Mouse (Mus musculus) liver, adult (tissue): ENCODE data around the gene Hnrnpr.

ENCODE experiments used
- GATA4 ChIP-seq: IDR thresholded peaks from 2 replicates; pipeline ENCODE4 v1.6.1; 2014; ENCODE audit warnings: mild to moderate bottlenecking, low read length; ENCODE audit not compliant: insufficient replicate concordance

Hnrnpr gene

DNA sequence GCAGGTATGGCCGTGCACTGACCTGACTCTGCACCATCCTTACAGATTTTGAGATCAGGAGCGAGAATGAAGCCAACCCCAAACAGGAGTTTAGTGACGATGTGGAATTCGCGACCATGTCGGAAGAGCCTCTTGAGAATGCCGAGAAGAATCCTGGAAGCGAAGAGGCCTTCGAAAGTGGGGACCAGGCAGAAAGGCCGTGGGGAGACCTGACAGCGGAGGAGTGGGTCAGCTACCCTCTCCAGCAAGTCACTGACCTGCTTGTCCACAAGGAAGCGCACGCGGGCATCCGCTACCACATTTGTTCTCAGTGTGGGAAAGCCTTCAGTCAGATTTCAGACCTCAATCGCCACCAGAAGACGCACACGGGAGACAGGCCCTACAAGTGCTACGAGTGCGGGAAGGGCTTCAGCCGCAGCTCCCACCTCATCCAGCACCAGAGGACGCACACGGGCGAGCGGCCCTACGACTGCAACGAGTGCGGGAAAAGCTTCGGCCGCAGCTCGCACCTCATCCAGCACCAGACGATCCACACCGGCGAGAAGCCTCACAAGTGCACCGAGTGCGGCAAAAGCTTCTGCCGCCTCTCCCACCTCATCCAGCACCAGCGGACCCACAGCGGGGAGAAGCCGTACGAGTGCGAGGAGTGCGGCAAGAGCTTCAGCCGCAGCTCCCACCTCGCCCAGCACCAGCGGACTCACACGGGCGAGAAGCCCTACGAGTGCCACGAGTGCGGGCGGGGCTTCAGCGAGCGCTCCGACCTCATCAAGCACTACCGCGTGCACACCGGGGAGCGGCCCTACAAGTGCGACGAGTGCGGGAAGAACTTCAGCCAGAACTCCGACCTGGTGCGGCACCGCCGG lies 20.6 kb upstream of the Hnrnpr start:
- no peak for TF ChIP-seq GATA4

DNA sequence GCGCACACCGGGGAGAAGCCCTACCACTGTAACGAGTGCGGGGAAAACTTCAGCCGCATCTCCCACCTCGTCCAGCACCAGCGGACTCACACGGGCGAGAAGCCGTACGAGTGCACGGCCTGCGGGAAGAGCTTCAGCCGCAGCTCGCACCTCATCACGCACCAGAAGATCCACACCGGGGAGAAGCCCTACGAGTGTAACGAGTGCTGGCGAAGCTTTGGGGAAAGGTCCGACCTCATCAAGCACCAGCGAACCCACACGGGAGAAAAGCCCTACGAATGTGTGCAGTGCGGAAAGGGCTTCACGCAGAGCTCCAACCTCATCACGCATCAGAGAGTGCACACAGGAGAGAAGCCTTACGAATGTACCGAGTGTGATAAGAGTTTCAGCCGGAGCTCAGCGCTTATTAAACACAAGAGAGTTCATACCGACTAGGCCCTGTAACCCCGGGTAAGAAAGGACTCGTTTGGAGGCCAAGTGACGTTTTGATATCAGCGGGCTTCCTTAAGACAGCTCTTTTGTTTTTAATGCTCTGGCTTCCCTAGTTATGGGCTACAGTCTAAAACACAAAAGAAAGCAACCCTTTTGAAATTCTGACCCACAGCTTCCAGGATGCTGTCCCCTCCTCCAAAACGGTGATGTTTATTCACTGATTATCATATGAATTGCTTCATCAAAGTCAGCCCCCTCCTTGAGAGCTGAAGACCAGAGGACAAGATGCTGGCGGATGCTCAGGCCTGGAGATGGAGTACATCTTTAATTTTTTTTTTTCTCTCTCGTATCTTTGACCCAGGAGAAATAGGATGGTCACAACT lies 19.8 kb upstream of the Hnrnpr start:
- no peak for TF ChIP-seq GATA4

DNA sequence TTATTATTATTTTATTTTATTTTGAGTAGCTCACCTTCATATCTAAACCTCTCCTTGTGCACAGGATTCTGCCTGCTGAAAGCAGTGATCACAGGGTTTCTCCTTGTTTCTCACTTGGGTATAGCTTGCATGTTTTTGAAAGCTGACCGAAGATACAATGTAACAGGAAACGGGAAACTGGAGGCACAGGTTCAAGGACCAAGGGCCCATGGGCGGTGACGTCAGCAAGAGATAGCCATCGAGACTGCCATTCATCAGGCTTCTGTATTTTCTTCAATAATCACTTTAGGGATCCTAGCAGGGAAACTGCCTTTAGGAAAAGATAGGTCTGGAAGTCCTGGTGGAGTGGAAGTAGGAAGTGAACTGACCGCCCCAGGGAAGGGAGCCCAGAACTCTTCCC lies 19.1 kb upstream of the Hnrnpr start:
- TF ChIP-seq GATA4, result no peak

DNA sequence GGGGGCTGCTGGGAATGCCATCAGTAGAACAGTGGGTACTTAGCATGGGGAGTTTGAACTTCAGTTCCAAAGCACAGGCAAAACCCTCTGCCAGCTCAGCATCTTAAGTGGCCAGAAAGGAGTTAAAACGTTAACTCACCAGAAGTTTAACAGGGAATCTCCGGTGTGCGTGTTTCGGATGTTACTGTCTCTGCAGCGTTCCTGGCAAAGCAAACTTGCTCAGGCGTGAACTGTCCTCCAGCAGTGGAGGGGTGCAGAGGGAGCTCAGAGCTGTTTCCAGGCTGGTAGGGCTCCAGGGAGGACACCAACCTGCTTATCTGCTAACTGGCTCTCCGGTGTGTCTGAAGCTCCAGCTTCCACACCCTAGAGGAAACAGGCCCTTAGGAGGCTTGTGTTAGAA lies 14.8 kb upstream of the Hnrnpr start:
- TF ChIP-seq GATA4, result no peak

DNA sequence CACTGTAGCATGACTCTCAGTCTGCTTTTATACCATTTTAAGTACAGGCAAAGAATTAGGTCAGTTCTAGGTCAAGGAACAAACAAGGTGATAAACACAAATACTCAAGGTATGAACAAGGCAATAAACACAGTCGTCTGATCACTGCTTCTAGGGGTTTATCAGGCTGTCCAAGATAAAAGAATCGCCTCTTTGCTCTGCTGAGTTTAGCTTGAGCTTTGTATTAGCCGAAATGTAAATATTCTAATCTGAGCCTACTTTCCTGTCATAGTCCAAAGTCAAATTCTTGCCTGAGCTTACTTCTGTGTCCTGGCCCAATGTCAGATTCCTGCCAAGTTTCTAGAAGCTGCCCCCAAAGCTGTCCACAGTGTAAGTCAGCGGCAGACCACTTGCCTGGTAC lies 8.3 kb upstream of the Hnrnpr start:
- TF ChIP-seq GATA4, result no peak

DNA sequence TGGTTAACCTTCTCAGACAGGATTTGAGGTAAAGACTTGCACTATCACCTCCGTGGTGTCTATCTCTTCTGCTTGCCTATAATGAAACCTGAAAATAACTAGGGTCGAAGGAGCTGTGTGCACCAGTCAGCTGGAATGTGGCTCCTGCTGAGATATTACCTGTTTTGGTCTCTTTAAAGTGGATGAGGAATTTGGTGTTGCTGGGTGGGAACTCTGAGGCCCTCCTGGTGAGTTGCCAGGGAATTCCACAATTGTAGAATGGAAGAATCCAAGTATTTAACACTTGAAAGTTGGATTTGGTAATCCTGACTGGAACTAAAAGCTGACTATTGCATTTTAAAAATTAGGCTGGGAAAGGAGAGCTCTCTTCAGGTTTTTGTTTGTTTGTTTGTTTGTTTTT lies 6.6 kb upstream of the Hnrnpr start:
- TF ChIP-seq GATA4, result no peak

DNA sequence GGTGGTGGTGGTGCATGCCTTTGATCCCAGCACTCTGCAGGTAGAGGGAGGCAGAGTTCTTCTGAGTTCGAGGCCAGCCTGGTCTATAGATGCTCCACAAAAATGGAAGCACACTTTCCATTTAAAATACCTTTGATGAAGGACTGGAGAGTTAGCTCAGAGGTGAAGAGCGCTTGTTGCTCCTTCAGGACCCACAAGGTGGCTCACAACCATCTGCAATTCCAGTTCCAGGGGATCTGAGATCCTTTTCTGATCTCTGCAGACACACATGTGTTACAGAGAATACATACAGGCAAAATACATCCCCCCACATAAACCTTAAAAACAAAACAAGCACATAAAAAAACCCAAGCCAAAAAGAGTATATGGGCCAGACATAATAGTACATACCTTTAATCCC lies 2.4 kb upstream of the Hnrnpr start:
- no peak for TF ChIP-seq GATA4

DNA sequence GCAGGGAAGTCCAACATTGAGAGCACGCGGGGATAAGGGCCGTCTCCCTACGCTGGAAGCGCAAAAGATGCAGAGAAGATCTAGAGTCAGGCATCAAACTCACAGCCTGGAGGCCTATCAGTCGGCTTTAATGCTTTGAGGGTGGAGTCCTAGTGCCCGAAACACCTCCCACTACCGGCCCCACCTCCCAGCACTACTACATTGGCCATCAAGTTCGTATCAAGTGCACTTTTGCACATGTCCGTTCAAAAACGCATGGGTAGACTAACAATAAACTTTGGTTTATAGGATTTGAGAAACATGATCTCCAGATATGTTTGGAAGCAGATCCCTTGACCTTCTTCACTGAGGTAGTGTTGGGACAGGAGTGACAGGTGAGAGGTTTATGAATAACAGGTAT lies 962 bp upstream of the Hnrnpr start:
- no peak for TF ChIP-seq GATA4

DNA sequence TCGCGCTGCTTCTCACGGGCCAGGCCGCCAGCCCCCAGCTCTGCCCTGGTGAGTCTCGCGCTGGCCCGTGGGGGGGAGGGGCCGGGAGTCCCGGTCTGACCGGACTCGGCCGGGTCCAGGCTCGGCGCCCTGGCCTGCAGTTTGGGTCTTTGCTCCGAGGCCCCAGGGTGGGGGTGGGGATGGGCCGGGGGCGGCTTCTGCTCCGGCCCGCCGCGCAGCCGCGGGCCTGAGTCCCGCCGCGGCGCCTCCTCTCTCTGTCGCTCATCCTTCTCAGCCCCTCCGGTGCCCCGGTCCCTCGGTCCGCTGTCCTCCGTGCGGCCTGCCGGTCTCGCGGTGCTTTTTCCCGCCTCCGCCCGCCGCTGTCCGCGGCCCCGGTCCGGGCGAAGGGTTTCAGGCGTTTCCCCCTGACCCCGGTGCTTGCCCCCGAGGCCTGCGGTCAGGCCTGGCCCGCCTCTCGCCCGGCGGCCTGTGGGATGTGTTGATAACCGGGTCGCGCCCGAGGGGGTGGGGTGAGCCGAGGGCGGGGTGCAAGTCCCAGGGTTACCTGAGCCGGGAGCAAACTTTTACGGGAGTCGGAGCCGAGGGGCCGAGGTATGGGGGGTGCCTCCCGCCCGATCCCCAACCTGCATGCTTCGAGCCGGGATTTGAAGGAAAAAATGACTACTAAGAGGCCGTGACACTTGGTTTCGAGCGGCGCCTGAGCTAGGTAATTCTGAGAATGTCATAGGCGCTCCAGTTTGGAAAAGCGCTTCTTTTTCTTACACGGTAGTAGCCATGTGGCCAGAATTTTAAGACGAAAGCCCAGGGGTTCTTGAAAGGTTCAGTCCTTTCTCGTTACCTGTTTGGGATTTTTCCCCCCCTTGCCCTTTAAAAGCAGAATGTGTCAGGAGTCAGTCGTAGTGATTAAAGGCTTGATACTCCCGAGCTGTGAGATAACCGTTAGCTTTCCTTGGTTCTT lies 579 bp downstream of the Hnrnpr start:
- peak; percentile 40; the same call in 1 of the 2 replicates for TF ChIP-seq GATA4

DNA sequence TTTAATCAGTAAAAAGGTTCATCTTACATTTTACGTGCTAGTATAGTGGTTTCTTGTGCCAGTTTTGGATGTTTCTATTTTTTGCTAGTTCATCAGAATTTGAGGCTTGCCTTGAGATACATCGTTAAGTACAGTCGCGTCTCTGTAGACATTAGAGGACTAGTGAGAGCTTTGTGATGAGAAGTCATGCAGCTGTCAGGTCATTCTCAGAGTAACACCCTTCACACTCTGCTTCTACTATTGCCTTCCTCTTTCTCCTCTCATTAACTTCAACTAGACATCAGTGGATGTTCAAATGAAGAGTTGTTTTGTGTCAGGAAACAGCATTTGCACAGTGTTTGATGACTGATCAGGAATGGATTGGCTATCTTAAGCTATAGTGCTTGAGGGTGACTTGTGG lies 1.9 kb downstream of the Hnrnpr start:
- TF ChIP-seq GATA4, result no peak

DNA sequence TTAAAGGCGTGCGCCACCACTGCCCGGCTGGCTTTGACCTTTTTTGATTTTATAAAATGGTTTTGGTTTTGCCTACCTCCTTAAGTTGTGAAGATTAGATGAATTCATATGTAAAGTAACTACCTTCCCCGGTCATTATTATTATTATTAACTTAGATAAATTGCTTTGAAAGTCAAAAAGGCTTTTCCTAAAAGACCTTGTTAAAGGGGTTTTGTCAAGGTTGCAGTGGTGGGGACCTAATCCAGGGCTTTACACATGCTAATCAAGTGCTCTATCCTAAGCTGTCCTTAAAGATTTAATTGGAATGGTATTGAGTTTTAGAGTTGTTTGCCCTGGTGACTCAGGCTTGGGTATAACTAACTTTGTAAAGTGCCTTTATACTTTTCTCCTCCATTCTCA lies 6.9 kb downstream of the Hnrnpr start:
- no peak for TF ChIP-seq GATA4

DNA sequence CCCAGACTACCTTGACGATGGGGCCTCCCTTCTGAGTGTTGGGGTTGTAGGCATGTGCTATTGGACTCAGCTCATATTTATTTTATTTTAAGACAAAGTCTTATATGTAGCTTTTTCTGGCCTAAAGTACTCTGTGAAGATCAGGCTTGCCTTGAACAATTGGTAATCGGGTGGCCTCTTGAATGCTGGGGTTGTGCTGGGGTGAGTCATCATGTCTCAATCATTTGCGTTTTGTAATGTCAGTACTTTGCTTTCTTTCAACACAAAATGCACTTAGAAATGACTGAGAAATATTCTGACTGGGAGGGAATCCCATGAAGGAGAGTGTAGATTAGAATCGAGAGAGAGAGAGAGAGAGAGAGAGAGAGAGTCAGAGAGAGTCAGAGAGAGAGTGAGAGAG lies 9.3 kb downstream of the Hnrnpr start:
- no peak for TF ChIP-seq GATA4

DNA sequence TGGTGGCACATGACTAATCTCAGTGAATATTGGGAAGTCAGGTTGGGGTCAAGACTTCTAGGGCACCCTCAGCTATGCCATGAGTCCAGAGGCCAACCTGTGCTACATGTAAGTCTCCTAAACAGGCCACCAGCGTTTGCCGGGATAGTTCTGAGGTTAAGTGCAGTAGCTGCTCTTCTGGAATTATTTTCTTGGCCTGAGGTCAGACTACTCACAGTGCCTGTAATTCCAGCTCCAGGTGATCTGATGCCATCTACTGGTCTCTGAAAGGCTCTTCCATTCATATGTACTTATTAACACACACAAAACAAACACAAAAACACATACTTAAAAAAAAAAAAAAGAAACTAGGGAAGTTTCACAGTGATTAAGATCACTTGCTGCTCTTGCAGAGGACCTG lies 13.5 kb downstream of the Hnrnpr start:
- no peak for TF ChIP-seq GATA4

DNA sequence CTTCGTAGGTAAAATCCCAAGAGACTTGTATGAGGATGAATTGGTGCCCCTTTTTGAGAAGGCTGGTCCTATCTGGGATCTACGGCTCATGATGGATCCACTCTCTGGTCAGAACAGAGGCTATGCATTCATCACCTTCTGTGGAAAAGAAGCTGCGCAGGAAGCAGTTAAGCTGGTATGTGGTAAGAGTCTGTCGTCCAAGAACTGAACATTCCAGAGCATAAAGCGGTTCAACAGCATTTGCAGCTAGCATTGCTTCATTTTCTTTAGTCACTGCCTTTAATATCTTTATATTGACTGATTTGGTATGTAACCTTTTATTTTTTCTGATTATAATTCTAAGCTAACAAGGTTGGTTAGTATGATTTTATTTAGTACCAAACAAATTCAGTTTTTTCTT lies 16.5 kb downstream of the Hnrnpr start:
- no peak for TF ChIP-seq GATA4

DNA sequence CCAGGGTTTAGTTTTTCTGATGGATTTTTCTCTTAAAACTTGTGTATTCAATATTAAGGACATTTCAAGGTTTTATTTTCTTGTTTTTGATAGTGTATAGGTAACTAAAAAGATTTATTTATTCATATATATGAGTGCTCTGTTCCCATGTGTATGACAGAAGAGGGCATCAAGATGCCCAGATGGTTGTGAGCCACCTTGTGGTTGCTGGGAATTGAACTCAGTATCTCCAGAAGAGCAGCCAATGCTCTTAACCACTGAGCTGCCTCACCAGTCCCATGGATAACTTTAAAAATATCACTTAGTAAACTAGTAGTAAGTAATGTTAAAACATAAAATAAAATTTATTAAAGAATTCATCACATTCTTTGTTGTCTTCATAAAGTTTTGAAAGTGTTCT lies 17.4 kb downstream of the Hnrnpr start:
- no peak for TF ChIP-seq GATA4
